Mouse (Mus musculus): ENCODE results near the gene Mif. TPM values are rescaled to one million over a fixed set of nuclear protein-coding genes. Genes with fewer than 3 reads are reported as not detected.
A peak's percentile ranks its signal among the peaks of the same experiment; 100 is the strongest.
"Not testable (repeated sequence)": the region's sequence is repeated elsewhere in the genome, so short reads cannot be mapped to it uniquely, and the experiment has no call there.

The Mif gene
- polyA plus RNA-seq, 1 experiment from 2014 or later: 1,798 TPM

GRCm38 (mm10) chr10:75852539-75853125 is 7.4 kb downstream of the Mif start:
- 94% methylated on average over 12 of the region's 12 CpGs for WGBS
- Histone ChIP-seq H3K9ac (no peak overlapping the region), H3K27me3 (no peaks in the 10 kb centered on the region), H3K9me3 (replicated peaks) (no peaks in the 10 kb centered on the region), H3K36me3 (no peaks in the 10 kb centered on the region), H3K27ac (no peak overlapping the region), H3K4me3 (no peak overlapping the region), H3K4me2 (no peak overlapping the region), H3K4me1 (replicated peaks) (0 out of 2 replicates have a peak, but pooled peaks cover under 1% of the 10 kb centered on the region)
- ATAC-seq (replicated peaks; ENCODE audit: insufficient number of reproducible peaks, insufficient read depth, low FRiP score, low read depth): no peak

GRCm38 (mm10) chr10:75851681-75852080 is 8.4 kb downstream of the Mif start:
- Histone ChIP-seq H3K4me2 (no peak overlapping the region), H3K9me3 (replicated peaks) (no peaks in the 10 kb centered on the region), H3K27me3 (no peaks in the 10 kb centered on the region), H3K4me1 (replicated peaks) (no peaks in the 10 kb centered on the region), H3K4me3 (no peak overlapping the region), H3K36me3 (no peaks in the 10 kb centered on the region), H3K27ac (no peak overlapping the region), H3K9ac (no peak overlapping the region)
- no peak for ATAC-seq (replicated peaks; ENCODE audit: insufficient number of reproducible peaks, insufficient read depth, low FRiP score, low read depth)
- whole genome bisulfite sequencing: 58% methylated on average over 3 of the region's 3 CpGs

- Histone ChIP-seq H3K27me3 (no peaks in the 10 kb centered on the region), H3K27ac (no peak overlapping the region), H3K4me1 (replicated peaks) (no peaks in the 10 kb centered on the region), H3K36me3 (no peaks in the 10 kb centered on the region), H3K9me3 (replicated peaks) (no peaks in the 10 kb centered on the region), H3K9ac (no peak overlapping the region), H3K4me2 (no peak overlapping the region), H3K4me3 (no peak overlapping the region)
- 4% methylated on average over 6 of the region's 6 CpGs for WGBS
- no peak for ATAC-seq (replicated peaks; ENCODE audit: insufficient number of reproducible peaks, insufficient read depth, low FRiP score, low read depth)
Measured at GRCm38 (mm10) chr10:75851076-75851475, 9.0 kb downstream of the Mif start.

GRCm38 (mm10) chr10:75848382-75848781 is 11.7 kb downstream of the Mif start:
- no peak overlapping the region for H3K27ac ChIP-seq
- H3K36me3 ChIP-seq: no peaks in the 10 kb centered on the region
- WGBS: 24% methylated on average over 3 of the region's 3 CpGs
- no peak for ATAC-seq (replicated peaks; ENCODE audit: insufficient number of reproducible peaks, insufficient read depth, low FRiP score, low read depth)
- H3K27me3 ChIP-seq: no peaks in the 10 kb centered on the region
- H3K9ac ChIP-seq: no peak overlapping the region
- no peak overlapping the region for H3K4me3 ChIP-seq
- H3K9me3 ChIP-seq (replicated peaks): no peaks in the 10 kb centered on the region
- no peak overlapping the region for H3K4me2 ChIP-seq
- no peaks in the 10 kb centered on the region for H3K4me1 ChIP-seq (replicated peaks)

- no peak for ATAC-seq (replicated peaks; ENCODE audit: insufficient number of reproducible peaks, insufficient read depth, low FRiP score, low read depth)
- H3K9ac ChIP-seq: no peak overlapping the region
- no peaks in the 10 kb centered on the region for H3K4me1 ChIP-seq (replicated peaks)
- no peaks in the 10 kb centered on the region for H3K9me3 ChIP-seq (replicated peaks)
- no peak overlapping the region for H3K4me2 ChIP-seq
- 72% methylated on average over 6 of the region's 6 CpGs for WGBS
- H3K4me3 ChIP-seq: no peak overlapping the region
- H3K27me3 ChIP-seq: no peaks in the 10 kb centered on the region
- no peaks in the 10 kb centered on the region for H3K36me3 ChIP-seq
- no peak overlapping the region for H3K27ac ChIP-seq
Measured at GRCm38 (mm10) chr10:75845306-75845930, 14.6 kb downstream of the Mif start.

- Histone ChIP-seq H3K4me1 (replicated peaks) (no peaks in the 10 kb centered on the region), H3K9me3 (replicated peaks) (no peaks in the 10 kb centered on the region), H3K36me3 (no peaks in the 10 kb centered on the region), H3K27ac (no peak overlapping the region), H3K4me3 (no peak overlapping the region), H3K27me3 (no peaks in the 10 kb centered on the region), H3K9ac (no peak overlapping the region), H3K4me2 (no peak overlapping the region)
- 43% methylated on average over 1 of the region's 1 CpGs for WGBS
- no peak for ATAC-seq (replicated peaks; ENCODE audit: insufficient number of reproducible peaks, insufficient read depth, low FRiP score, low read depth)
Measured at GRCm38 (mm10) chr10:75844800-75845199, 15.2 kb downstream of the Mif start.

GRCm38 (mm10) chr10:75843898-75844297 is 16.1 kb downstream of the Mif start:
- H3K4me2 ChIP-seq; H3K4me3 ChIP-seq; H3K9ac ChIP-seq; H3K36me3 ChIP-seq; H3K4me1 ChIP-seq (replicated peaks); H3K27ac ChIP-seq; H3K27me3 ChIP-seq; ATAC-seq (replicated peaks; ENCODE audit: insufficient number of reproducible peaks, insufficient read depth, low FRiP score, low read depth); H3K9me3 ChIP-seq (replicated peaks): not testable (repeated sequence)
- 79% methylated on average over 6 of the region's 6 CpGs for WGBS

GRCm38 (mm10) chr10:75839092-75839491 is 20.9 kb downstream of the Mif start:
- H3K27me3 ChIP-seq: no peaks in the 10 kb centered on the region
- H3K9me3 ChIP-seq (replicated peaks): no peaks in the 10 kb centered on the region
- no peak overlapping the region for H3K4me2 ChIP-seq
- peaks cover 32% of the 10 kb centered on the region for H3K4me1 ChIP-seq (replicated peaks)
- no peak for ATAC-seq (replicated peaks; ENCODE audit: insufficient number of reproducible peaks, insufficient read depth, low FRiP score, low read depth)
- no peak overlapping the region for H3K27ac ChIP-seq
- no peak overlapping the region for H3K4me3 ChIP-seq
- H3K36me3 ChIP-seq: no peaks in the 10 kb centered on the region
- WGBS: 84% methylated on average over 10 of the region's 10 CpGs
- H3K9ac ChIP-seq: no peak overlapping the region

GRCm38 (mm10) chr10:75837248-75837759 is 22.7 kb downstream of the Mif start, which contains the start of gene Gstt2:
Gene Gstt2, minus strand, starts transcription at chr10:75837424.
- Histone ChIP-seq H3K4me2 (peak within 1 kb of the TSS; percentile 82), H3K4me3 (peak within 1 kb of the TSS; percentile 59), H3K27ac (peak within 1 kb of the TSS; percentile 83), H3K9me3 (replicated peaks) (no peaks in the 10 kb centered on the region), H3K36me3 (no peaks in the 10 kb centered on the region), H3K9ac (peak within 1 kb of the TSS; percentile 58), H3K27me3 (0 out of 2 replicates have a peak, but pooled peaks cover 2% of the 10 kb centered on the region), H3K4me1 (replicated peaks) (peaks cover 41% of the 10 kb centered on the region)
- under 1% methylated on average over 21 of the region's 21 CpGs for WGBS
- peak; percentile 88 for ATAC-seq (replicated peaks; ENCODE audit: insufficient number of reproducible peaks, insufficient read depth, low FRiP score, low read depth)

- no peaks in the 10 kb centered on the region for H3K36me3 ChIP-seq
- H3K27me3 ChIP-seq: 0 out of 2 replicates have a peak, but pooled peaks cover 2% of the 10 kb centered on the region
- H3K4me2 ChIP-seq: peak overlapping the region; percentile 82
- H3K9ac ChIP-seq: no peak overlapping the region
- H3K4me1 ChIP-seq (replicated peaks): peaks cover 41% of the 10 kb centered on the region
- H3K27ac ChIP-seq: peak overlapping the region; percentile 83
- H3K9me3 ChIP-seq (replicated peaks): no peaks in the 10 kb centered on the region
- 17% methylated on average over 9 of the region's 10 CpGs for WGBS
- peak overlapping the region; percentile 54 for H3K4me3 ChIP-seq
- no peak for ATAC-seq (replicated peaks; ENCODE audit: insufficient number of reproducible peaks, insufficient read depth, low FRiP score, low read depth)
Measured at GRCm38 (mm10) chr10:75835761-75836531, 24.1 kb downstream of the Mif start.

- under 1% methylated on average over 10 of the region's 10 CpGs for WGBS
- peaks cover 41% of the 10 kb centered on the region for H3K4me1 ChIP-seq (replicated peaks)
- ATAC-seq (replicated peaks; ENCODE audit: insufficient number of reproducible peaks, insufficient read depth, low FRiP score, low read depth): no peak; the same call in 1 of the 2 replicates
- 0 out of 2 replicates have a peak, but pooled peaks cover 2% of the 10 kb centered on the region for H3K27me3 ChIP-seq
- no peaks in the 10 kb centered on the region for H3K36me3 ChIP-seq
- H3K9me3 ChIP-seq (replicated peaks): no peaks in the 10 kb centered on the region
- no peak overlapping the region for H3K9ac ChIP-seq
- H3K4me3 ChIP-seq: peak overlapping the region; percentile 54
- peak overlapping the region; percentile 3; the same call in 1 of the 2 replicates for H3K27ac ChIP-seq
- peak overlapping the region; percentile 82 for H3K4me2 ChIP-seq
Measured at GRCm38 (mm10) chr10:75835307-75835706, 24.7 kb downstream of the Mif start.
